Mouse (Mus musculus) erythroblast, embryonic 14.5 days (primary cell): ENCODE data around the gene Sphk2.

Source experiments
- GATA1 ChIP-seq: IDR thresholded peaks from 2 replicates; pipeline ENCODE4 v1.6.1; 2012; ENCODE audit warnings: low read length, inconsistent platforms, mixed read lengths
- TAL1 ChIP-seq: IDR thresholded peaks from 3 replicates; pipeline ENCODE4 v1.6.1; 2012; ENCODE audit warnings: low read length, inconsistent platforms, mixed read lengths

DNA sequence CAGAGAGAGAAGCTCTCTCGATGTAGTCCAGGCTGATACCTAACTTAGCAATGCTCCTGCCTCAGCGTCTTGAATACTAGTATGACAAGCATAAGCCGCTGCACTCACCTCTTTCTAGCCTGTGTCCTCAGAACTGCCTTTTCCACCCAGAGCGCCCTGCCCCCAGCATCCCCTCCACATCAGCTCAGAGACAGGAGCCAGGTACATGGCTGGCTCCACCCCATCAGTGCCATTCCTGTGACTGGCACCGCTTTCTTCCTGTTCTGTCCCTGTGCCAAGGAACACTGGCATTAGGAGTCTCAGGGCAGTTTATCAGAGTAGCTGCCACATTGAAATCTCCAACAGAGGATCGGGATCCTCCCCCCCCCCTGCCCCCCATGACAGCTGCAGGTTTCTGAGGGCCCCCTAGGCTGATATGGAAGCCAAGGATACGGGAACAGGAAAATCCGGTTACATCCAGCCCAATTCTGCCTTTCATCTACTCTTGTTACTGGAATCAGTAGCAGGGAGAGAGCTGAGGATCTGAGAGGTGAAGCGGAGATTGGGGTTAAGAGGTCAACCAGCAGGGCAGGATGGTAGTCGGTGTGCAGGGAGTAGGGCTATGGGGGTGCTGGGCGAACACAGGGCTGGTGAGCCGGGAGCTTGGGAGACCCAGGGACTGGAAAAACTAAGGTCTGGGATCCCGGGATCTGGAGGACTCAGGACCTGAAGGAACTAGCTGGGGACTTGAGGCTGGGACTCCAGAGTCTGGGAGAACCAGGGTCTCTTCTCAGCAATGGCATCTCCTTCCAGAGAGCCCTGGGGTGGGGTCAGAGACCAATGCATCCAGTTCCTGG, 52.3 kb downstream of the Sphk2 start:
- TF ChIP-seq GATA1 (no peak), TAL1 (no peak)
